Mouse (Mus musculus): ENCODE results near the gene Ly6g6d. TPM values are rescaled to one million over a fixed set of nuclear protein-coding genes. Genes with fewer than 3 reads are reported as not detected.
"Not testable (repeated sequence)": the region's sequence is repeated elsewhere in the genome, so short reads cannot be mapped to it uniquely, and the experiment has no call there.

The Ly6g6d gene
- polyA plus RNA-seq, 1 experiment from 2014 or later: 0.74 TPM

DNA sequence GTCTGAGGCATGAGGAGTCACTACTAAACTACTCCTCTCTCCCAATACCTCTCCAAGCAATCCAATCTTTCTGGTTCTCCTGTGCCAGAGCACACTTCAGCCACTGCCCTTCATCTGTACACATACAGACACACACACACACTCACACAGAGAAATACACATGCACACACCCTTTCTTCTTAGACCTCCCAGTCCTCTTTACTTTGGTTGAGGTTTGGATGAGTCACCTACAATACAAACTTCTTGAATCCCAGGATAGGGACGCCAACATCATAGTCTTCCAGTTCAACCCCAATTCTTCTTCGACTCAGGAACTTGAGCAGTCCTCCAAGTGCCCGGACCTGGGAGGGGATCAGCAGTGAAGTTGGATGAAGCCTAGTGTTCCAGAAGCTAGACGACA is 34.1 kb downstream of the Ly6g6d start:
- no peaks in the 10 kb centered on the region for H3K9me3 ChIP-seq (replicated peaks)
- H3K27me3 ChIP-seq (replicated peaks): no peaks in the 10 kb centered on the region
- WGBS: 90% methylated on average over 4 of the region's 4 CpGs
- ATAC-seq (ENCODE audit: low FRiP score): no peak
- no peak overlapping the region for H3K4me3 ChIP-seq (replicated peaks)
- H3K4me1 ChIP-seq: peaks cover 20% of the 10 kb centered on the region
- H3K27ac ChIP-seq (replicated peaks): no peak overlapping the region
- H3K9ac ChIP-seq (replicated peaks): no peak overlapping the region
- no peaks in the 10 kb centered on the region for H3K36me3 ChIP-seq
- no peak overlapping the region for H3K4me2 ChIP-seq

DNA sequence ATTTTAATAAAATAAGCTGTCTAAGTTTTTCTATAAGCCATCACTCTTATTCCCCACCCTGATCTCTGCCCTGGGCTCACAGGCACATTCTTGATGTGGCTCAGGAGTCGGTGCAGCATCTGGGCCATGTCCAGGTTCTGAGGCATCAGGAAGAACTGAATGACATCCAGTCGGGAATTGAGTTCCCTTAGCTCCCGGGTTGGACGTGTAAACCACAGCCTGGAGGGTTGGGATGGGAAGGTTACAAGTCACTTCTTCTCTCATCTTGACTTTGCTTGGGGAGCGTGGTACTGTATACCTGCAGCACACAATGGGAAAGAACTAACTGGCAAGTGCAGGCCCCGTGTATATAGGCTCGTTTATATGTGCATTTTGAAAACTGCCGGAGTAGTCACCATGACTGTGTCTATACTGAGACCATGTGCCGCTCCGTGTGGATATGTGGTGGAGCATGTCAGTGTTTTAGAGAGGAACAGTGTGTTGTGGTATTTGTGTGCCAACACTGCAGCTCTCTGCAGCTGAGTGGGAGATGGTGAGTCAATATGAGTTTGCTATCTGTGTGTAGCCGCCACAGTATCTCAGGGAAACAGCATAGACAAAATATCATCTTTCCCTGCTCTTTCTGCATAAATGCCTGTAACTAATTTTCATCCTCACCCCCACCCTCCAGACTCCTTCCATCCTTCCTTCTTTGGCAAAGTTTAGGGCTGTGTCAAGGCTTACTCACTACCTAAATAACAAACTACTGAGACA is 38.6 kb downstream of the Ly6g6d start:
- Histone ChIP-seq H3K27ac (replicated peaks) (no peak overlapping the region), H3K9me3 (replicated peaks) (no peaks in the 10 kb centered on the region), H3K27me3 (replicated peaks) (no peaks in the 10 kb centered on the region), H3K36me3 (no peaks in the 10 kb centered on the region), H3K9ac (replicated peaks) (no peak overlapping the region), H3K4me3 (replicated peaks) (no peak overlapping the region), H3K4me2 (no peak overlapping the region), H3K4me1 (no peaks in the 10 kb centered on the region)
- ATAC-seq (ENCODE audit: low FRiP score): no peak
- WGBS: 90% methylated on average over 11 of the region's 11 CpGs

DNA sequence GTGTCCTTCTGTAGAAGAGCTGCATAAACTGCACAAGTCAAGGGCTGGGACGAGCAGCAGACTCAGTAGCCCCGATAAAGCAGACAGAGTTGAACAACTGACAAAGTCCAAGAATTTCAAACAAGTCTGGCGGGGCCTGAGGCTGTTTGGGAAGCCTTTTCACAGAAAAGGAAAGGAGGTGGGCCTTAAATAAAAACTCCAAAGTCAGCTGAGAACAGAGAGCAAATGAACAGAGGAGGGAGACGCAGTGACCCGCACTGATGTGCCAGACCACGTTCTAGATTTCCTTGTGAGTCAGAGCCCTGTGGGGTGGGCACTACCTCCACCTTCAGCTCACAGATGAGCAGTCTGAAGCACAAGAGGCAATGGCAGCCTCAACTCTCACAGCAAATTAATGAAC is 43.0 kb downstream of the Ly6g6d start:
- Histone ChIP-seq H3K4me1 (peaks cover 5% of the 10 kb centered on the region), H3K27ac (replicated peaks) (no peak overlapping the region), H3K9ac (replicated peaks) (no peak overlapping the region), H3K9me3 (replicated peaks) (no peaks in the 10 kb centered on the region), H3K27me3 (replicated peaks) (no peaks in the 10 kb centered on the region), H3K36me3 (no peaks in the 10 kb centered on the region), H3K4me3 (replicated peaks) (no peak overlapping the region), H3K4me2 (no peak overlapping the region)
- ATAC-seq (ENCODE audit: low FRiP score): no peak
- WGBS: 76% methylated on average over 6 of the region's 6 CpGs

DNA sequence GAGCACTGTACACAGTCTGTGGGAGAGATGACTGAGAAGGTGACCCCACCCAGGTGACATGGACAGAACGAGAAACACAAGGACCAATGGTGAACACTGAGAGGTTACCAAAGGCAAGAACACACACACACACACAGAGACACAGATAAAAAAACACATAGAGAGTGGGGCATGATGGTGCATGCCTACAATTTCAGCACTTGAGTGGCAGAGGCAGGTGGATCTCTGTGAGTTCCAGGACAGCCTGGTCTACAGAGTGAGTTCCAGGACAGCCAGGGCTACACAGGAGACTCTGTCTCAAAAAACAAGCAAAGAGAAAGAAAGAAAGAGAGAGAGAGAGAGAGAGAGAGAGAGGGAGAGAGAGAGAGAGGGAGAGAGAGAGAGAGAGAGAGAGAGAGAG is 44.2 kb downstream of the Ly6g6d start:
- H3K9me3 ChIP-seq (replicated peaks); ATAC-seq (ENCODE audit: low FRiP score); H3K4me2 ChIP-seq; H3K4me3 ChIP-seq (replicated peaks); H3K4me1 ChIP-seq; H3K27me3 ChIP-seq (replicated peaks); H3K9ac ChIP-seq (replicated peaks); H3K27ac ChIP-seq (replicated peaks); H3K36me3 ChIP-seq: not testable (repeated sequence)
- 78% methylated on average over 1 of the region's 1 CpGs for WGBS

DNA sequence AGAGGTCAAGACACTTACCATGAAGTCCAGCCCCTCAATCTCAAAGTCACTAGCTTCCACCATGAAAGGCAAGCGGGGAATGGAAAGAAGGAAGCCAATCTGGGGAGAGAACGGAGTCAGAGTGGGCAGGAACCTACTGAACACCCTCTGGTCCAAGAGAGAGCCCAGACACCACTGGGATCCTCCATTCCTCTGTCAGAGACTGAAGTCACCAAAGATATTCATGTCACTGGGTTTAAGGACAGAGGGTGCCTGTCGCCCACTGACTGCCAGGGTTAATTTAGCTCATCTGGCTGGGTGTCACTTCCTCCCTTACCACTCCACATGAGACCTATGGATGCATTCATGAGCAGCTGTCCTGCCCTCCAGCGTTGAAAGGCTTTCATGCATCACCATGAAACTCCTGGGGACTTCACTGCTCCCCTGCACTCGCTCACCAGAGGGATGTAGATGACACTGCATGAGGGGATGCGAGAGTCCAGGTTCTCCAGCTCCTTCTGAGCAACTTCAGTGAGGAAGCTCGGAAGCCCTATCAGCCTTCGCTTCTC is 45.5 kb downstream of the Ly6g6d start:
- no peaks in the 10 kb centered on the region for H3K9me3 ChIP-seq (replicated peaks)
- H3K4me2 ChIP-seq: no peak overlapping the region
- 77% methylated on average over 8 of the region's 8 CpGs for WGBS
- no peaks in the 10 kb centered on the region for H3K27me3 ChIP-seq (replicated peaks)
- no peak overlapping the region for H3K4me3 ChIP-seq (replicated peaks)
- H3K36me3 ChIP-seq: no peaks in the 10 kb centered on the region
- H3K9ac ChIP-seq (replicated peaks): no peak overlapping the region
- H3K27ac ChIP-seq (replicated peaks): no peak overlapping the region
- ATAC-seq (ENCODE audit: low FRiP score): no peak
- H3K4me1 ChIP-seq: peaks cover 12% of the 10 kb centered on the region

DNA sequence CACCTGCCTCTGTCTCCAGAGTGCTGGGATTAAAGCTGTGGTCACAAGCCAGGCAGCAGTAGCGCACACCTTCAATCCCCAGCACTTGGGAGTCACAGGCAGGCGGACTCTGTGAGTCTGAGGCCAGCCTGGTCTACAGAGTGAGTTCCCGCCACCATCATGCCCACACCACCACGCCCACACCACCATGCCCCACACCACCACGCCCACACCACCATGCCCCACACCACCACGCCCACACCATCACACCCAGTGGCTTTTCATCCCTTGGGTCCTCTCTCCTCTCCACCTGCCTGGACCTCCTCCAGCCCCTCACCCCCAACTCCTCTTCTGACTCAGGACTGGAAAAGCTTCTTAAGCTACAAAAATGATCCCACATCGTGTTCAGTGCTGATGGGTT is 46.0 kb downstream of the Ly6g6d start:
- no peak for ATAC-seq (ENCODE audit: low FRiP score)
- Histone ChIP-seq H3K36me3 (no peaks in the 10 kb centered on the region), H3K4me1 (peaks cover 15% of the 10 kb centered on the region), H3K9me3 (replicated peaks) (no peaks in the 10 kb centered on the region), H3K9ac (replicated peaks) (no peak overlapping the region), H3K27ac (replicated peaks) (no peak overlapping the region), H3K4me2 (no peak overlapping the region), H3K4me3 (replicated peaks) (no peak overlapping the region), H3K27me3 (replicated peaks) (no peaks in the 10 kb centered on the region)
- WGBS: 89% methylated on average over 7 of the region's 7 CpGs

DNA sequence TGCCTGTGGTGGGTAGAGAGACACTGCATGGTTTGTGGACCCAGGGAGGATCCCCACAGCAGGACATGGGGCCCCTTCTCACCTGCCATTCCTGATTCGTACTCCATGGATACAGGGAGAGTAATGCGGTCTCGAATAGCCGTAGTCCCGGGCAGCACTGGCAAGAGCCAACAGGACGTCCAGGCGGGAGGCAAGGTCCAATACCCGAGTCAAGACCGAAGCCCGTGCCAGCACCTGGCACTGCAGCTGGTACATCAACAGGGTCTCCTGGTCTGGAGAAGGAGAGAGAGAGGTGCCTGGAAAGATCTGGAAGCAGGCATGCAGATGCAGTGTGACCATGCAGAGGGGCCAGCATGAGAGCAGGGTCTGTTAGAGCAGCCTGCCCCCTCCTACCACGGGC is 46.6 kb downstream of the Ly6g6d start:
- Histone ChIP-seq H3K9ac (replicated peaks) (no peak overlapping the region), H3K9me3 (replicated peaks) (no peaks in the 10 kb centered on the region), H3K4me3 (replicated peaks) (no peak overlapping the region), H3K27ac (replicated peaks) (no peak overlapping the region), H3K27me3 (replicated peaks) (no peaks in the 10 kb centered on the region), H3K4me1 (peaks cover 16% of the 10 kb centered on the region), H3K4me2 (no peak overlapping the region), H3K36me3 (no peaks in the 10 kb centered on the region)
- no peak for ATAC-seq (ENCODE audit: low FRiP score)
- 91% methylated on average over 11 of the region's 11 CpGs for whole genome bisulfite sequencing

DNA sequence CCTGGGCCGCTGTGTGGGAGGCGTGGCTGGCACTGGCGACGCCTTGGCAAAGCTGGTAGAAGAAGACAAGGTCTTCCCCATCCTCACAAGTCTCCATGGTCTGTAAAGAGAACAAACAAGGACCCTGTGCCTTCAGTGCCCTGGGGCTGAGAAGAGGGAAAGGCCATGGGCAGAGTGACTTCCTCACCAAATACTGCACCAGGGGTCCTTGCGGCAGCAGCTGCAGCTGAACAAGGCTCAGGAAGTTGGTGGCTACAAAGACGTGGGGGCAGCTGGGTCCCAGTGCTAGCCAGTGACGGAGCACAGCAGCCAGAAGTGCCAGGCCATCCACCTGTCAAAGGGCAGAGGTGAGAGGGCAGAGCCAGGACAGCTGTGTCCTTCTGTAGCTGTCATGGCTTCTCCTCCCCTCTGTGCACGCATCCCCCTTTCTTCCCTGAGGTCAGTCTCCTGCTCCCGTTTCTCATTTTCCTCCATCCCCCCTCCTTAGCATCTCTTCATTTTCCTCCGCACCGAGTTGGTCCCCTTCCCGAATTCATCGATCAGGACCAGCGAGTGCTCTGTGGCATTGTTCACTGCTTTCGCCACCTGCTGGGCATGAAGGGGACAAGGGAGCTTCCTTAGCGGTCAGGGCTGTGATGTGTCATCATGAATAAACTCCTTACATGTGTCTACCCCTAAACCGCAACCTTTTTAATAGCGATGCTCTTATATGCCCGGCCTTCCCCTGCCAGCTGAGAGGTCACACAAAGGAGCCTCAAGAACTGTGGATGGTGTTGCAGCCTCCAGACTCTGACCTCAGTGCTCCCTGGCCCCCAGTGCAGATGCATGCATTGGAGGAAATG is 48.0 kb downstream of the Ly6g6d start:
- no peak overlapping the region for H3K27ac ChIP-seq (replicated peaks)
- H3K4me1 ChIP-seq: peaks cover 22% of the 10 kb centered on the region
- peak overlapping the region; percentile 26; the same call in 1 of the 2 replicates for H3K9ac ChIP-seq (replicated peaks)
- peak overlapping the region; percentile 46 for H3K4me2 ChIP-seq
- no peaks in the 10 kb centered on the region for H3K9me3 ChIP-seq (replicated peaks)
- H3K4me3 ChIP-seq (replicated peaks): 0 out of 2 replicates have a peak overlapping the region, but pooled peaks have one; percentile 17
- WGBS: 30% methylated on average over 19 of the region's 19 CpGs
- no peaks in the 10 kb centered on the region for H3K27me3 ChIP-seq (replicated peaks)
- no peaks in the 10 kb centered on the region for H3K36me3 ChIP-seq
- ATAC-seq (ENCODE audit: low FRiP score): no peak

DNA sequence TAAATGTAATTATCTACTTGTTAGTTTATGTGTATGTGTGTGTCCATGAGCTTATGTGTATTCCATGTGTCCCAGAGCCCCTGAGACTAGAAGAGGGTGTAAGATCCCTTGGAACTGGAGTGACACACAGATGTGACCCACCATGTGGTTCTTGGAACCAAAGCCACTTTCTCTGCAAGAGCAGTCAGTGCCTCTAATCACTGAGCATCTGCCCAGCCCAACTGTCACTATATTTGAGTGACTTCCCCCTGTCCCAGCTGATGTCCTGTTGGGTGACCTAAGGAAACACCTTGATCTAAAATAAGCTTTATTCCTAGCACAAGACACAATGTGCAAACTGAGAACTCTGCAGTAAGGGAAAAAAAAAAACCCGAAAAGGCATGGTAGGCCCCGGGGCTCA is 49.5 kb downstream of the Ly6g6d start:
- Histone ChIP-seq H3K27ac (replicated peaks) (no peak overlapping the region), H3K36me3 (no peaks in the 10 kb centered on the region), H3K4me2 (no peak overlapping the region), H3K27me3 (replicated peaks) (no peaks in the 10 kb centered on the region), H3K9me3 (replicated peaks) (no peaks in the 10 kb centered on the region), H3K4me1 (peaks cover 22% of the 10 kb centered on the region), H3K9ac (replicated peaks) (no peak overlapping the region), H3K4me3 (replicated peaks) (no peak overlapping the region)
- ATAC-seq (ENCODE audit: low FRiP score): no peak
- 90% methylated on average over 2 of the region's 2 CpGs for WGBS

DNA sequence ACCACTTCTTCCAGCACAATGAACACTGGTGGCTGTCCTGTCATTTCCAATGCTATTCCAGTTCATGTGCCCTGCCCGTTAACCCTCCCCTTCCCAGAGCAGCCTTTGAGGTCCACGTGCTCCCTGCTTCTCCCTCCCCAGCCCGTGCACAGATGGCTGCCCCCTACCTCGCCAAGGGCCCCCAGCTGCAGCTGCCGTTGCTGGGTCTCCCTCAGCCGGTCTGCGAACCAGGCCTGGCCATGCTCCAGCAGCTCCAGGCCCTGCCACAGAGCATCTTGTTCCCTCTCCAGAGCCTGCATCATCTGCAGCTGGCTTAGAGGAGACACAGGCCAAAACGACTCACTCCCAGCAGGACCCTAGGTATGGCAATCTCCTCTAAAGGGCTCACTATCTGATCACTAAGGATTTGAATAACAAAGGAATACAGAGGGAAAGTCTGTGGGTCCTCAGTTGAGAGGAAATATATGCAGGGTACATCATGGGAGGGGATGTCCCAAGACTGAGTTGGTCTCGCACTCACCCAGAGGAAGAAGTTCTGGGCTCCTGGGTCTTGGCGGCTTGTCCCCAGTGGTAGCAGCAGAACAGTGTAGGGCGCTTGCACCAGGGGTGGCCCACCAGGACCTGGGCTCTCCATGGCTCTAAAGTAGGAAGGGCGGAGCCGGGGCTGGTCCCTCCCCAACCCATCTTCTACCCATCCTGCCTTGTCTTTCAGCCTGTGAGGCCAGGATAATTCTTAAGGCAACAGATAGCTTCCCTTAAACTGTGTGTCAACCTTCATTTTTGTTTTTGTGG is 50.4 kb downstream of the Ly6g6d start, which contains the start of gene Sapcd1:
TSS of gene Sapcd1 (minus strand) at position 740 of the 792 bp plus-strand sequence.
- ATAC-seq (ENCODE audit: low FRiP score): 0 out of 2 replicates have a peak, but pooled peaks have one; percentile 32
- H3K4me2 ChIP-seq: 0 out of 2 replicates have a peak within 1 kb of the TSS, but pooled peaks have one; percentile 9
- 33% methylated on average over 12 of the region's 13 CpGs for WGBS
- no peak within 1 kb of the TSS for H3K4me3 ChIP-seq (replicated peaks)
- H3K27ac ChIP-seq (replicated peaks): peak within 1 kb of the TSS; percentile 48; the same call in 1 of the 2 replicates
- H3K9me3 ChIP-seq (replicated peaks): no peaks in the 10 kb centered on the region
- peaks cover 22% of the 10 kb centered on the region for H3K4me1 ChIP-seq
- H3K9ac ChIP-seq (replicated peaks): 0 out of 2 replicates have a peak within 1 kb of the TSS, but pooled peaks have one; percentile 10
- no peaks in the 10 kb centered on the region for H3K36me3 ChIP-seq
- no peaks in the 10 kb centered on the region for H3K27me3 ChIP-seq (replicated peaks)

DNA sequence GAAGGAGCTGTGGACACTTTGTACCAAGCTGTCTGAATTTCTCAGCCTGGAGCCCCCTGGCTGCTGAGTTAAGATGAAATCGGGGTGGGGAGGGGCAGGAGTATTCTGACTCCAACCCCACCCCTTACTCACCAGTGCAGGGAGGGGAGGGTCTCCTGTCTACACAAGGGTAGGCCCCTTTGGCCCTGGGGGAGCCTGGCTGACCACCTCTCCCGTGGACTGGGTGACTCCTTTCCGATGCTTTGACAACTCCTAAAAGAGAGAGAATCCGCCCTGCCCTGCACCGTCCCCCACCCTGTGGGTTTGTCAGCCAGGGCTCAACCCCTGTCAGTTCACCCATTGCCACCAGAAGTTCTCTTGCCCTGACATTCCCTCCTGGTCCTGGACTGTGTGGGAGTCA is 51.7 kb downstream of the Ly6g6d start:
- no peak for ATAC-seq (ENCODE audit: low FRiP score)
- 80% methylated on average over 5 of the region's 5 CpGs for WGBS

More for the DNA sequence above, 51.7 kb downstream of the Ly6g6d start:
- Histone ChIP-seq H3K4me3 (replicated peaks) (no peak overlapping the region), H3K4me2 (no peak overlapping the region), H3K36me3 (no peaks in the 10 kb centered on the region), H3K9me3 (replicated peaks) (no peaks in the 10 kb centered on the region), H3K4me1 (peaks cover 26% of the 10 kb centered on the region), H3K27ac (replicated peaks) (no peak overlapping the region), H3K27me3 (replicated peaks) (no peaks in the 10 kb centered on the region), H3K9ac (replicated peaks) (no peak overlapping the region)
